Mouse (Mus musculus) E14TG2a.4 (cell line): ENCODE data around the gene Naxe.

ENCODE experiments used
- H3K27me3 ChIP-seq: 2 replicates; pipeline ENCODE4 v1.6.1; 2014; ENCODE audit warnings: low read length, control low read depth; ENCODE audit not compliant: insufficient read depth
- H3K36me3 ChIP-seq: 2 replicates; pipeline ENCODE4 v1.6.1; 2014; ENCODE audit warnings: low read length, control low read depth; ENCODE audit not compliant: insufficient read depth
- H3K4me1 ChIP-seq: replicated peaks from 2 replicates; pipeline ENCODE4 v1.6.1; 2014; ENCODE audit warnings: low read depth, low read length, control low read depth
- H3K4me3 ChIP-seq: replicated peaks from 2 replicates; pipeline ENCODE4 v1.5.1; 2014; ENCODE audit warnings: mild to moderate bottlenecking, low read length
- H3K9me3 ChIP-seq: 2 replicates; pipeline ENCODE4 v1.6.1; 2014; ENCODE audit warnings: low read length, control low read depth
- CTCF ChIP-seq: conservative IDR thresholded peaks from 2 replicates; pipeline ENCODE4 v1.5.1; 2014; ENCODE audit warnings: low read length
- NANOG ChIP-seq: IDR thresholded peaks from 2 replicates; pipeline ENCODE4 v1.6.1; 2014; ENCODE audit warnings: borderline replicate concordance, low read length, mixed read lengths
- POU5F1 ChIP-seq: IDR thresholded peaks from 2 replicates; pipeline ENCODE4 v1.6.1; 2014; ENCODE audit warnings: low read length, borderline replicate concordance

Naxe gene

DNA sequence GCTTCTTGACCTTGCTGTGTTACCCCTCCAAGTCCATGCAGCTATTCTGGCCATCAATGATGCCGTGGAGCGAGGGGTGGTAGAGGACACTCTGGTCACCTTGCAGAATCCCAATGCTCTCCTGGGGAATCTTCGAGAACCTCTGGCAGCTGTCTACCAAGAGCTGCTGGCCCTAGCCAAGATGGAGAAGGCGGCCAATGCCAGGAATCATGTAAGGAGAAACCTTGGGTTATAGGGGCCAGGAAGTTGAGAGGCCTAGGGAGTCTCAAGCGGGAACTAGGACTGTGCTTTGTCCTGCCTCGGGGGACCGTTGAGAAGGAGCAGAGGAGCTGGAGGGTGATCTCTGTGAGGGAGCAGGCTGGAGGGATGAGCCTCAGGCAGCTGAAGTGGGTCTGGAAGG is 31.8 kb upstream of the Naxe start:
- Histone ChIP-seq H3K4me3 (no peak overlapping the region), H3K36me3 (peaks cover 94% of the 10 kb centered on the region), H3K27me3 (no peaks in the 10 kb centered on the region), H3K9me3 (no peaks in the 10 kb centered on the region), H3K4me1 (peaks cover 4% of the 10 kb centered on the region; the same call in 1 of the 2 replicates)
- TF ChIP-seq POU5F1: no peak
- no peak for TF ChIP-seq NANOG
- no peak for TF ChIP-seq CTCF

- TF ChIP-seq NANOG: no peak
- peak; percentile 80 for TF ChIP-seq CTCF
- TF ChIP-seq POU5F1: no peak
These were observed 29.4 kb upstream of the Naxe start for GRCm38 (mm10) chr3:88087688-88088087.

DNA sequence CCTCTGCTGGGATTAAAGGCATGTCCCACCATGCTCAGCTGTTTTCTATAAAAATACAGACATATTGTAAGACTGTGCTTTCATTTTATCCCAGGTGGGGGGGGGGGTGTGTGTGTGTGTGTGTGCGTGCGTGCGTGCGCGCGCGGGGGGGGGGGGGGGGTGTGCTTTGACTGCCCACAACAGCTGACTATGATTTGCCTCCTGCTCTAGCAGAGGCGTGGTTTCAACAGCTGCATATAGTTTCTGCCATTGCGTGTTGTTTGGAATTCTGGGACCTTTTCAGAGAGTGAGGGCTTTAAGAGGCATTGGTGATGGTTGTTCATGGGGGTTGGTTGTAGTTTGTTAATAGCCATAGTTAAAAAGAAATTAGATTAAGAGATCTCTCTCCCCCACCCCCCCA is 27.2 kb upstream of the Naxe start:
- peaks cover 63% of the 10 kb centered on the region for H3K36me3 ChIP-seq
- H3K4me3 ChIP-seq: no peak overlapping the region
- H3K27me3 ChIP-seq: no peaks in the 10 kb centered on the region
- TF ChIP-seq CTCF (no peak), NANOG (no peak), POU5F1 (no peak)
- peaks cover 33% of the 10 kb centered on the region for H3K4me1 ChIP-seq
- H3K9me3 ChIP-seq: no peaks in the 10 kb centered on the region

More at GRCm38 (mm10) chr3:88087688-88088087, 29.4 kb upstream of the Naxe start:
- H3K9me3 ChIP-seq: no peaks in the 10 kb centered on the region
- H3K36me3 ChIP-seq: peaks cover 85% of the 10 kb centered on the region
- peaks cover 22% of the 10 kb centered on the region for H3K4me1 ChIP-seq
- H3K4me3 ChIP-seq: no peak overlapping the region
- H3K27me3 ChIP-seq: no peaks in the 10 kb centered on the region

DNA sequence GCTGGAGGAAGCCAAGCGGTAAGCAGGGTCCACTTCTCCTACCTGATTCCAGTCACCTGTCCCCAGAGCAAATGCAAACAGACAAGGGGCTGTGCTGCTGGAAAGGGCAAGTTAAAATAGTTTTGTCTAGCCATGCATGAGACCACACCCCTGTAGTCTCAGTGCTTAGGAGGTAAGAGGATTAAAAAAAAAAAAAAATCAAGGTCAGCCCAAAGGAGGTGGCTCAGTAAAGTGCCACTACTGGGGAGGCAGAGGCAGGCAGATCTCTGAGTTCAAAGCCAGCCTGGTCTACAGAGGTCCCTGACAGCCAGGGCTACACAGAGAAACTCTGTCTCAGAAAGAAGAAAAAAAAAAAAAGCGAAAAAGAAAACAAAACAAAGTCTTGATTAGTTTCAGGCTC is 25.7 kb upstream of the Naxe start:
- no peak for TF ChIP-seq NANOG
- TF ChIP-seq CTCF: no peak
- TF ChIP-seq POU5F1: no peak
- Histone ChIP-seq H3K27me3 (no peaks in the 10 kb centered on the region), H3K4me3 (no peak overlapping the region), H3K9me3 (no peaks in the 10 kb centered on the region), H3K4me1 (peaks cover 33% of the 10 kb centered on the region), H3K36me3 (peaks cover 48% of the 10 kb centered on the region)

- Histone ChIP-seq H3K9me3 (no peaks in the 10 kb centered on the region), H3K27me3 (peaks cover 4% of the 10 kb centered on the region; the same call in 1 of the 2 replicates), H3K4me1 (peaks cover 33% of the 10 kb centered on the region), H3K36me3 (peaks cover 38% of the 10 kb centered on the region), H3K4me3 (peak overlapping the region; percentile 86)
- TF ChIP-seq NANOG (no peak), CTCF (no peak), POU5F1 (no peak)
These were observed 24.4 kb upstream of the Naxe start for GRCm38 (mm10) chr3:88082663-88083062.

GRCm38 (mm10) chr3:88082224-88082618 is 23.9 kb upstream of the Naxe start:
- H3K4me3 ChIP-seq: peak overlapping the region; percentile 86
- H3K9me3 ChIP-seq: no peaks in the 10 kb centered on the region
- H3K4me1 ChIP-seq: peaks cover 37% of the 10 kb centered on the region
- no peak for TF ChIP-seq POU5F1
- TF ChIP-seq CTCF: no peak
- TF ChIP-seq NANOG: no peak
- peaks cover 35% of the 10 kb centered on the region for H3K36me3 ChIP-seq
- H3K27me3 ChIP-seq: peaks cover 7% of the 10 kb centered on the region; the same call in 1 of the 2 replicates

GRCm38 (mm10) chr3:88081345-88082223 is 23.3 kb upstream of the Naxe start, which contains the start of gene Iqgap3:
Iqgap3 (plus strand) TSS chr3:88081971.
- peaks cover 7% of the 10 kb centered on the region; the same call in 1 of the 2 replicates for H3K27me3 ChIP-seq
- H3K9me3 ChIP-seq: no peaks in the 10 kb centered on the region
- H3K4me1 ChIP-seq: peaks cover 37% of the 10 kb centered on the region
- H3K4me3 ChIP-seq: peak within 1 kb of the TSS; percentile 86
- H3K36me3 ChIP-seq: peaks cover 29% of the 10 kb centered on the region
- TF ChIP-seq CTCF (no peak), POU5F1 (no peak), NANOG (no peak)

- Histone ChIP-seq H3K4me3 (no peak within 1 kb of the TSS), H3K9me3 (no peaks in the 10 kb centered on the region), H3K36me3 (no peaks in the 10 kb centered on the region), H3K4me1 (peaks cover 20% of the 10 kb centered on the region), H3K27me3 (peaks cover 23% of the 10 kb centered on the region)
- TF ChIP-seq NANOG: no peak
- TF ChIP-seq POU5F1: no peak
- TF ChIP-seq CTCF: no peak
These were observed 19.9 kb upstream of the Naxe start, which contains the start of gene Ttc24 for GRCm38 (mm10) chr3:88078204-88078603. Ttc24 (minus strand) TSS chr3:88078304.
